Mouse (Mus musculus) heart, embryonic 12.5 days (tissue): ENCODE measurements around the gene Sh3pxd2b. TPM values are rescaled to one million over a fixed set of nuclear protein-coding genes. Genes with fewer than 3 reads are reported as not detected.

Source experiments
- ATAC-seq: fragments of 200-750 bp; cut with Nextera tagmentation; 2 replicates; pipeline ENCODE4 v1.8.0; 2017; ENCODE audit warnings: moderate TSS enrichment, moderate library complexity; ENCODE audit not compliant: insufficient number of reproducible peaks, low FRiP score
- H3K27ac ChIP-seq: fragments of 300-500 bp; sonication (generic); 2 replicates; pipeline ENCODE4 v1.5.1; 2016; ENCODE audit warnings: mild to moderate bottlenecking, moderate library complexity; ENCODE audit not compliant: poor library complexity, severe bottlenecking
- H3K27me3 ChIP-seq: fragments of 300-500 bp; sonication (generic); replicated peaks from 2 replicates; pipeline ENCODE4 v1.6.1; 2016; ENCODE audit warnings: mild to moderate bottlenecking, moderate library complexity
- H3K36me3 ChIP-seq: fragments of 300-500 bp; sonication (generic); 2 replicates; pipeline ENCODE4 v1.6.1; 2016; ENCODE audit warnings: mild to moderate bottlenecking, moderate library complexity
- H3K4me1 ChIP-seq: fragments of 300-500 bp; sonication (generic); replicated peaks from 2 replicates; pipeline ENCODE4 v1.6.1; 2016; ENCODE audit warnings: mild to moderate bottlenecking
- H3K4me2 ChIP-seq: fragments of 300-500 bp; sonication (generic); 2 replicates; pipeline ENCODE4 v1.6.1; 2016; ENCODE audit warnings: mild to moderate bottlenecking, moderate library complexity
- H3K4me3 ChIP-seq: fragments of 300-500 bp; sonication (generic); 2 replicates; pipeline ENCODE4 v1.5.1; 2016; ENCODE audit warnings: mild to moderate bottlenecking
- H3K9ac ChIP-seq: fragments of 300-500 bp; sonication (generic); 2 replicates; pipeline ENCODE4 v1.6.1; 2016; ENCODE audit warnings: mild to moderate bottlenecking, moderate library complexity
- H3K9me3 ChIP-seq: fragments of 300-500 bp; sonication (generic); replicated peaks from 2 replicates; pipeline ENCODE4 v1.6.1; 2016; ENCODE audit warnings: mild to moderate bottlenecking, moderate library complexity
- WGBS: fragments of 180-500 bp; shearing (Covaris S2); methylation state at CpG from one replicate; pipeline ENCODE4 v1.1.7; 2016; 5-methylcytosine and 5-hydroxymethylcytosine counted together
- polyA plus RNA-seq: library from polyadenylated mRNA; unstranded; fragments of >200 nt; fragmentation: Nextera tagmentation; extraction: Ambion mirVana; gene quantifications from 2 replicates; pipeline ENCODE4 v1.2.1, GENCODE M21; 2016

Gene Sh3pxd2b
- polyA plus RNA-seq, 1 experiment from 2014 or later, result 16.5 TPM

DNA sequence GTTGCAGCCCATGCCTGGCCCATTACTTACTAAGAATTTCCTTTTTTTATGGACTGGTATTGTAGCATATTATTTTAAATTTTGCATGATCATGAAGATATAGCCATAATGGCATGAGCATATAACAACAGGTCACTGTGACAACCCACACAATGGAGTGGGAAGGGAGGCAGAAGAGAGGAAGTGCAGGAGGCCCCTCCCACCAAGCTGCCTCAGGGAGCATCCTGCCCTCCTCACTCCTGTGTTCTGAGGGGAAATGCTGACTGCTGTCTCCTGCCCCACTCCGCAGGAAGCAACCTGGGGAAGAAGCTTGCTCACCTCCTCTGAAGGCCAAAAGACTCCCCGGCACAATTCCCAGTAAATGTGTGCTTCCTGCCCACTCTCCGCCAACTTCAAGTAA, 37.7 kb upstream of the Sh3pxd2b start:
- Histone ChIP-seq H3K9me3 (no peaks in the 10 kb centered on the region), H3K27me3 (peaks cover 5% of the 10 kb centered on the region; the same call in 1 of the 2 replicates), H3K4me3 (no peak overlapping the region), H3K4me2 (no peak overlapping the region), H3K27ac (no peak overlapping the region), H3K9ac (no peak overlapping the region), H3K4me1 (0 out of 2 replicates have a peak, but pooled peaks cover 7% of the 10 kb centered on the region), H3K36me3 (no peaks in the 10 kb centered on the region)
- no peak for ATAC-seq
- WGBS, result 69% methylated on average over 3 of the region's 3 CpGs

- WGBS, result 79% methylated on average over 3 of the region's 3 CpGs
- H3K27ac ChIP-seq, result no peak overlapping the region
- no peak overlapping the region for H3K4me2 ChIP-seq
- H3K9me3 ChIP-seq, result no peaks in the 10 kb centered on the region
- no peaks in the 10 kb centered on the region for H3K27me3 ChIP-seq
- H3K36me3 ChIP-seq, result no peaks in the 10 kb centered on the region
- no peak overlapping the region for H3K4me3 ChIP-seq
- ATAC-seq, result no peak
- no peak overlapping the region for H3K9ac ChIP-seq
- H3K4me1 ChIP-seq, result peaks cover 14% of the 10 kb centered on the region; the same call in 1 of the 2 replicates
Measured at GRCm38 (mm10) chr11:32316009-32316408, 31.6 kb upstream of the Sh3pxd2b start.

GRCm38 (mm10) chr11:32320507-32321195, 27.0 kb upstream of the Sh3pxd2b start:
- ATAC-seq, result no peak
- no peak overlapping the region for H3K4me2 ChIP-seq
- no peaks in the 10 kb centered on the region for H3K9me3 ChIP-seq
- H3K27ac ChIP-seq, result no peak overlapping the region
- no peaks in the 10 kb centered on the region for H3K36me3 ChIP-seq
- H3K27me3 ChIP-seq, result no peaks in the 10 kb centered on the region
- peaks cover 9% of the 10 kb centered on the region; the same call in 1 of the 2 replicates for H3K4me1 ChIP-seq
- H3K4me3 ChIP-seq, result no peak overlapping the region
- no peak overlapping the region for H3K9ac ChIP-seq
- WGBS, result 56% methylated on average over 11 of the region's 11 CpGs

DNA sequence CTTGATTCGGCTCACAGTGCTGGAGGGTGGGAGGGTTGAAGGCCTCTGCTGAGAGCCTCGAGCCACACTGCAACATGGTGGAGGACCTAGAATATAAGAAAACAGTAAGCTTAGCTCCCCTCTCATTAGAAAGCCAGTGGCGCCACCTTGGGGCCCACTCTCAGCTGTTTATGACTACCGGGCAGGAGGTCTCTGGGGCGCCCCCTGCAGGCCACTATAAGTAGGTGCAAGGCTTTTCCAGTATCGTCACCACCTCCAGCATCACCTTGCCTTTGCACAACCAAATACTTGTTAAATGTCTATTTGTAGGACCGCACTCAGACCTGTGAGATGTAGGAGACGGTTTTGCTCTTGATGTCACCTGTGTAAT, 26.4 kb upstream of the Sh3pxd2b start:
- 0 out of 2 replicates have a peak, but pooled peaks have one; percentile 31 for ATAC-seq
- Histone ChIP-seq H3K36me3 (no peaks in the 10 kb centered on the region), H3K9me3 (no peaks in the 10 kb centered on the region), H3K27ac (no peak overlapping the region), H3K4me2 (no peak overlapping the region), H3K9ac (no peak overlapping the region), H3K27me3 (no peaks in the 10 kb centered on the region), H3K4me1 (peaks cover 9% of the 10 kb centered on the region; the same call in 1 of the 2 replicates), H3K4me3 (no peak overlapping the region)
- WGBS, result 35% methylated on average over 8 of the region's 8 CpGs

- no peak overlapping the region for H3K9ac ChIP-seq
- WGBS, result 10% methylated on average over 15 of the region's 15 CpGs
- H3K27ac ChIP-seq, result no peak overlapping the region
- peak; percentile 80 for ATAC-seq
- peaks cover 16% of the 10 kb centered on the region; the same call in 1 of the 2 replicates for H3K27me3 ChIP-seq
- H3K4me1 ChIP-seq, result peaks cover 9% of the 10 kb centered on the region; the same call in 1 of the 2 replicates
- no peaks in the 10 kb centered on the region for H3K9me3 ChIP-seq
- H3K36me3 ChIP-seq, result no peaks in the 10 kb centered on the region
- no peak overlapping the region for H3K4me3 ChIP-seq
- peak overlapping the region; percentile 54 for H3K4me2 ChIP-seq
Measured at GRCm38 (mm10) chr11:32324609-32325008, 23.0 kb upstream of the Sh3pxd2b start.

- WGBS, result 52% methylated on average over 6 of the region's 6 CpGs
- Histone ChIP-seq H3K9me3 (no peaks in the 10 kb centered on the region), H3K4me3 (no peak overlapping the region), H3K9ac (no peak overlapping the region), H3K36me3 (no peaks in the 10 kb centered on the region), H3K4me2 (no peak overlapping the region), H3K4me1 (peaks cover 18% of the 10 kb centered on the region), H3K27me3 (peaks cover 16% of the 10 kb centered on the region; the same call in 1 of the 2 replicates), H3K27ac (peak overlapping the region; percentile 33; the same call in 1 of the 2 replicates)
- ATAC-seq, result peak; percentile 80
Measured at GRCm38 (mm10) chr11:32331075-32331474, 16.5 kb upstream of the Sh3pxd2b start.

GRCm38 (mm10) chr11:32331861-32332260, 15.8 kb upstream of the Sh3pxd2b start:
- H3K4me2 ChIP-seq, result no peak overlapping the region
- peaks cover 16% of the 10 kb centered on the region; the same call in 1 of the 2 replicates for H3K27me3 ChIP-seq
- H3K4me3 ChIP-seq, result no peak overlapping the region
- WGBS, result 52% methylated on average over 5 of the region's 5 CpGs
- H3K9me3 ChIP-seq, result peaks cover 3% of the 10 kb centered on the region; the same call in 1 of the 2 replicates
- H3K36me3 ChIP-seq, result no peaks in the 10 kb centered on the region
- peak overlapping the region; percentile 33; the same call in 1 of the 2 replicates for H3K27ac ChIP-seq
- no peak for ATAC-seq
- no peak overlapping the region for H3K9ac ChIP-seq
- peaks cover 18% of the 10 kb centered on the region for H3K4me1 ChIP-seq

DNA sequence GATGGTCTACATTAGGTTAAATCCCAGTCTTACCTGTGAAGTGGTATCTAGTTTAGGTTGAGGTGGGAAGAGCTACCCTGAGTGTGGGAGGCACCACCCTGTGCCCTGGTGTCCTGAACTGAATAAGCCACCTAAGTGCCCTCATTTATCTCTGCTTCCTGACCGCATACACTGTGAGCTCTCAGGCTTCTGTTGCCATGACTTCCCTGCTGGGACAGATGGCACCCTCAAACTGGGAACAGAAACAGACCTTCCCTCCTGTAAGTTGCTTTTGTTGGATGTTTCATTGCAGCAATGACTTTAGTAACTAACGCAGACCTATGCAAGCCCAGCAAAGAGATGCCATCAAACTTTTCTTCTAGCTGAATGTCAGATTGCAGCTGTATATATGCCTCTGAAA, 14.4 kb upstream of the Sh3pxd2b start:
- Histone ChIP-seq H3K4me1 (peaks cover 18% of the 10 kb centered on the region), H3K4me3 (no peak overlapping the region), H3K27me3 (peaks cover 6% of the 10 kb centered on the region; the same call in 1 of the 2 replicates), H3K9me3 (peaks cover 7% of the 10 kb centered on the region; the same call in 1 of the 2 replicates), H3K27ac (no peak overlapping the region), H3K36me3 (no peaks in the 10 kb centered on the region), H3K9ac (no peak overlapping the region), H3K4me2 (no peak overlapping the region)
- WGBS, result 80% methylated on average over 2 of the region's 2 CpGs
- ATAC-seq, result no peak

- no peak overlapping the region for H3K27ac ChIP-seq
- 85% methylated on average over 6 of the region's 6 CpGs for WGBS
- H3K36me3 ChIP-seq, result no peaks in the 10 kb centered on the region
- no peak for ATAC-seq
- no peak overlapping the region for H3K4me3 ChIP-seq
- H3K9ac ChIP-seq, result no peak overlapping the region
- 0 out of 2 replicates have a peak, but pooled peaks cover 4% of the 10 kb centered on the region for H3K27me3 ChIP-seq
- H3K4me2 ChIP-seq, result no peak overlapping the region
- H3K4me1 ChIP-seq, result peaks cover 28% of the 10 kb centered on the region
- peaks cover 7% of the 10 kb centered on the region; the same call in 1 of the 2 replicates for H3K9me3 ChIP-seq
Measured at GRCm38 (mm10) chr11:32336435-32336907, 11.1 kb upstream of the Sh3pxd2b start.

GRCm38 (mm10) chr11:32339131-32339531, 8.5 kb upstream of the Sh3pxd2b start:
- H3K27me3 ChIP-seq, result peaks cover 4% of the 10 kb centered on the region; the same call in 1 of the 2 replicates
- peak; percentile 71 for ATAC-seq

More at GRCm38 (mm10) chr11:32339131-32339531, 8.5 kb upstream of the Sh3pxd2b start:
- Histone ChIP-seq H3K4me3 (no peak overlapping the region), H3K9ac (no peak overlapping the region), H3K27ac (0 out of 2 replicates have a peak overlapping the region, but pooled peaks have one; percentile 5), H3K4me2 (no peak overlapping the region), H3K9me3 (peaks cover 7% of the 10 kb centered on the region; the same call in 1 of the 2 replicates), H3K4me1 (peaks cover 29% of the 10 kb centered on the region), H3K36me3 (no peaks in the 10 kb centered on the region)
- WGBS, result 42% methylated on average over 2 of the region's 2 CpGs
